Mouse (Mus musculus) heart, adult 2 months (tissue): Measurements from ENCODE around the gene Sgce.

Source experiments
- CTCF ChIP-seq: fragments of 200-600 bp; IDR thresholded peaks from 2 replicates; pipeline ENCODE4 v1.8.1; 2022; ENCODE audit warnings: antibody characterized with exemption, mild to moderate bottlenecking, moderate library complexity
- POLR2A ChIP-seq: fragments of 200-500 bp; IDR thresholded peaks from 2 replicates; pipeline ENCODE4 v1.6.1; 2011; ENCODE audit warnings: mild to moderate bottlenecking, low read depth, low read length, control low read depth; ENCODE audit not compliant: insufficient read depth

- TF ChIP-seq CTCF, result no peak
- TF ChIP-seq POLR2A, result no peak
These were observed 112.2 kb downstream of the Sgce start for GRCm38 (mm10) chr6:4634804-4635203.
